Mouse (Mus musculus): ENCODE data around the gene Mid1ip1.
A peak's percentile ranks its signal among the peaks of the same experiment; 100 is the strongest.

The Mid1ip1 gene

GRCm38 (mm10) chrX:10714696-10715140 is at the start of gene Mid1ip1:
Gene Mid1ip1 (plus strand): TSS chrX:10715013.
- DNase-seq: peak; percentile 75

DNA sequence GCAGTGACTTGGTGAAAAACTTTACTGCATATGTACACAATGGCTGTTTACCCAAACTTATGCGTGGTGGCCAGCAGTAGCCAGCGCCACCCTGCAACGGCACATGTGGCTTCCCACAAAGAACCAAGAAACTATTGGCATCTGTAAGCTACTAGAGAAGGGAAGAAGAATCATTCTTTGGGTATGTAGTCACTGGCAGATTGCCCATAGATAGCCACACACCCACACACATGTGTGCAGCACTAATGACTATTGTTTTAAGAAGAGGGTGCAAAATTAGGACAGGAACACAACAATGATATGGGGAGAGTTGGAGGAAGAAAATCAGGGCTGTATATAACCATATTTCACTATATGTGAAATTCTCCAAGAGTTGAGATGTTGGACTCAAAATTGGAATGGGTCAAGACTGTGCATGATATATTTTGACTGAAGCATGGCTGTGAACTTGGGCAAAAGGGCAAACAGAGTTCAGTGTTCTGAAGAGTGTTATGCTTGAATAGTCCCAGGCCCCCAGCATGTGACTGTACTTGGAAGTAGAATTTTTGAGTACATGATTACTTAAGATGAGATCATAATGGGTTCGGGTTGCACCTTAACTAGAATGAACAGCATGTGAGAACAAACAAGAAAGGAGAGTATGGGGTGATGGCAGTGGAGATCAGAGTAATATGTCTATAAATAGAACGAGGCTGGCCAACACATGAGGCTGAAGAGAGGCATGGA is 20.2 kb upstream of the Mid1ip1 start:
- DNase-seq: no peak

DNA sequence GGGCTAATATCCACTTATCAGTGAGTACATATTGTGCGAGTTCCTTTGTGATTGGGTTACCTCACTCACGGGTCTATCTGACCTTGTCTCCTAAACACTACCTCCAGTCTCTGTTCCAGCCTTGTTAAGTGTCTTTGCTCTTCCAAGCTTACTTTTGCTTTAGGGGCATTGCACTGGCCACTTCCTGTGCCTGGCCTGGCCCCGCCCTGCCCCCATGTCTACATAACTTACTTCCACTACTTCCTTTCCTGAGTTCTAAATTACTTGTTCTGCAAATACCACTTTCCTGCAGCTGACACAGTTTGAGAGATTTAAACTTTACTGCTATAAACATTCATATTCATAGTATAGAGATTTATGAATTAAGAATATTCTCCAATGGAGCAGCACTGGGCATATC is 8.1 kb upstream of the Mid1ip1 start:
- no peak for DNase-seq

DNA sequence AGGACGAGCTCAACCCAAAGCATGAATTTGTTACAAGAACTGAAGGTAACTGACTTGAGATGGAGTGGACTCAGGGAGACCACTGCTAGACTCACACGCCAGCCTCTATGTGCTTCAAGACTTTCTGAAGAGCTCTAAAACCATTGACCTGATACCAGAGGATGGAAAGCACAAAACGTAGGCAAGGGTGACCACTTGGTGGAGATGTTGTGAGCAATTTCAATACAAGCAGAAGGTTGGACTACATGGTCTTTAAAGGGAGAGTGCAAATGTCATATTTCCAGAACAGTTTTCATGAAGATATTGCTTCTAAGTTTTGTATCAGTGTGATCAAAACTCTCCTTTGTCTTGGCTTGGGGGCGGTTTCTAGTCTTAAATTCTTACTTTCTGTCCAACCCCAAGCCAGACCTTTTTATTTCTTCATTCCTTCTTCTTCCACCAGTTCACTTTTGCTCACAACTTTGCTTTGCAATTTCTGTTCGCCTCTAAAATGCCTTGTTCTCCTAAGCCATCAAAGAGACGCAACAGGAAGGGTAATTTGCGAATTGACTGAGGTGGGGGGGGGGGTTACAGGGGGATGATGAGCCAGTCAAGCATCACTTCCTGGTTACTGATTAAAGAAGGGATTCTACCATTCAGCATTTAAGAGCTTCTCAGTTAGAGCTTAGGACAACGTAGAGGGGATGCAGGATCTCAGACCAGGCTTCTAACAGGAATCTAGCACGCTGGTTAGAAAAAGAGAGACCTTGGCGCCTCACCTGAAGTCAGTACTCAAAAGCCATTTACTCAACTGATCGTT is 775 bp upstream of the Mid1ip1 start:
- DNase-seq: no peak

GRCm38 (mm10) chrX:10716917-10717763 is 2.3 kb downstream of the Mid1ip1 start:
- DNase-seq: peak; percentile 80

GRCm38 (mm10) chrX:10718021-10718837 is 3.4 kb downstream of the Mid1ip1 start:
- DNase-seq: peak; percentile 23

GRCm38 (mm10) chrX:10718838-10719539 is 4.2 kb downstream of the Mid1ip1 start:
- peak; percentile 48 for DNase-seq

- DNase-seq: no peak
These were observed 5.6 kb downstream of the Mid1ip1 start for GRCm38 (mm10) chrX:10720391-10720790.

- no peak for DNase-seq
These were observed 9.8 kb downstream of the Mid1ip1 start for GRCm38 (mm10) chrX:10724571-10724970.

DNA sequence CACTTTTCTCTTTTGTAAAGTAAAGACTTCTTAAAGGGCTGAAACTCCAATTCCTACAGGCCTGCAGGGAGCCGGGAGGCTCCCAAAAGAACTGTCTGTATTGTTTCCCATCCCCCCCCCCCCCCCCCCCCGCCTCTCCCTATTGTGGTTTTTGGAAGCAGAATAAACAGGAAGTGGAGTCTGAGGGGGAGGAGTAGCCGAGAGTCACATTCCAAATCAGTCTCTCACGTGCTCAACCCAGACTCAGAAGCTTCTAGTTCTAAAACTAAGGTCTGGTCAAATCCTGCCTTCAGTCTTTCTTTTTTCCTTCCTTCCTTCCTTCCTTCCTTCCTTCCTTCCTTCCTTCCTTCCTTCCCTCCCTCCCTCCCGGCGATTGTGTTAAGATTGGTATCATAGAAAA is 14.7 kb downstream of the Mid1ip1 start:
- DNase-seq: no peak

DNA sequence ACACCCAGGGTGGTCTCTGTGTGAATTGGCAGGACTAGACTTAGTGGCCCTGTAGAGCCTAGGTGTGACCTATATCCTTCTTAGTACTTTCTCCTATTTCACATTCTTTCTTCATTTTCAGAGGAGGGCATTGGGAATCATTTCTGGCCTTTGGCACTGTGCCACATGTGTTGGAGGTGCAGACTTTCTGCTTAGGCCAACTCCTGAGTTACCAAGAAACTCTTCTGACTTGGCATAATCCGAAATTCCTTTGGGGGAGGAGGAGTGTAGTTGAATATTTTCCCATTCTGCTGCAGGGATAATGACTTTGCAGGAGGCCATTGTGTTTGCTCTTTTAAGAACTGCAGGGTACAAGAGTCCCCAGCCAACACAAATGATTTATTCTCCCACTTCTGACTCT is 19.6 kb downstream of the Mid1ip1 start:
- DNase-seq: no peak

DNA sequence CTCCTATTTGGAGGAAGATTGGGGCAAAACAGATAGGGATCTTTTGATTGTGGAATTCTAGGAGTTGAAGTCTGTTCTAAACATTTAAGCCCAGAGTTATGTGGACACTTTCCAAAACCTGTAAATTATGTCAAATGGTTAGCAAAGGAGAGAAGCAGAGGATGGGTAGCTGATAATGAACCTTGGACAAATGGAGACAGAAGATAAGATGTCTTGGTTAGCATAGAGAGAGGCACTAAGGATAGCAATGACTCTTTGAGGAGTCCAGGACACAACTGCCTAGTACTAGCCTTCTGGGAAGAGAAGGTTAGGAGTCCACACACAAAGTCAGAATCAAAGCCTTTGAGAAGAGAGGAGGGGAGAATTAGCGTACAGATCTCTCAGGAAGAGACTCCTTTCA is 20.1 kb downstream of the Mid1ip1 start:
- no peak for DNase-seq

DNA sequence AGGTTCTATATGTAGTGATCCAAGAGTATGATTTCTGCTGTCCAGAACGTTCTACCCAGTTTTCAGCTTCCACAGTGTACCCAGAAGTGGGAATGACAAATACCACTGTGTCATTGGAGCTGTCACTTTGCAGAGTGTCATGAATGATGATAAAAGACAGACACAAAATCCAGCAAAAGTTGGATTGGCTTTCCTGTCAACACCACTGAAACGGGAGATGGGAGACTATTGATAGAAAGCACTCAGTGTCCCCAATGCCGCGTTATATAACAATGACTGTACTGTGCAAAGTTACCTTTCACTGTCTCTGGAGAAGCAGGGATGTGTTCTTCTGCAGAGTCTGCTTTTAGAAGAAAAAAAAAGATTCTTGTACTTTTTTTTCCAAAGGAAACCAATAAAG is 44.1 kb downstream of the Mid1ip1 start:
- DNase-seq: no peak

- DNase-seq: no peak
These were observed 48.7 kb downstream of the Mid1ip1 start for GRCm38 (mm10) chrX:10763476-10764016.

Measured in cerebellum, adult 11 months (tissue).